Mouse (Mus musculus) liver, adult 2 months (tissue): Measurements from ENCODE around the gene Gchfr. TPM values are rescaled to one million over a fixed set of nuclear protein-coding genes. Genes with fewer than 3 reads are reported as not detected.

Source experiments
- DNase-seq: peaks from one replicate; pipeline ENCODE4 v3.0.0-alpha.2; 2011; ENCODE audit warnings: low read depth, low spot score; ENCODE audit errors: extremely low read depth
- H3K27ac ChIP-seq: fragments of 200-500 bp; replicated peaks from 2 replicates; pipeline ENCODE4 v1.5.1; 2012; ENCODE audit warnings: low read depth, mild to moderate bottlenecking, control low read depth, inconsistent platforms, low read length; ENCODE audit not compliant: insufficient read depth
- H3K27me3 ChIP-seq: fragments of 200-500 bp; 2 replicates; pipeline ENCODE4 v1.6.1; 2012; ENCODE audit warnings: mild to moderate bottlenecking, moderate library complexity, low read length, inconsistent platforms; ENCODE audit not compliant: control insufficient read depth, insufficient read depth
- H3K36me3 ChIP-seq: fragments of 200-500 bp; 2 replicates; pipeline ENCODE4 v1.6.1; 2012; ENCODE audit warnings: low read length, inconsistent platforms; ENCODE audit not compliant: control insufficient read depth, insufficient read depth
- H3K4me1 ChIP-seq: fragments of 200-500 bp; 2 replicates; pipeline ENCODE4 v1.6.1; 2011; ENCODE audit warnings: low read length; ENCODE audit not compliant: control insufficient read depth, insufficient read depth
- H3K4me3 ChIP-seq: fragments of 200-500 bp; 2 replicates; pipeline ENCODE4 v1.5.1; 2011; ENCODE audit warnings: low read depth, mild to moderate bottlenecking, control low read depth, low read length, moderate library complexity; ENCODE audit not compliant: insufficient read depth
- H3K79me2 ChIP-seq: fragments of 200-500 bp; 2 replicates; pipeline ENCODE4 v1.6.1; 2012; ENCODE audit warnings: inconsistent platforms, mild to moderate bottlenecking, low read length, moderate library complexity; ENCODE audit not compliant: control insufficient read depth, insufficient read depth
- H3K9ac ChIP-seq: fragments of 200-500 bp; 2 replicates; pipeline ENCODE4 v1.6.1; 2012; ENCODE audit warnings: low read depth, mild to moderate bottlenecking, control low read depth, inconsistent platforms, low read length
- CTCF ChIP-seq: fragments of 200-500 bp; IDR thresholded peaks from 2 replicates; pipeline ENCODE4 v1.5.1; 2011; ENCODE audit warnings: low read depth, low read length, control low read depth
- POLR2A ChIP-seq: fragments of 200-500 bp; IDR thresholded peaks from 2 replicates; pipeline ENCODE4 v1.6.1; 2011; ENCODE audit warnings: low read length, control low read depth; ENCODE audit not compliant: insufficient read depth; ENCODE audit errors: extremely low read depth
- WGBS: fragments of 180-500 bp; shearing (Covaris S2); methylation state at CpG from one replicate; pipeline ENCODE4 v1.1.7; 2018; 5-methylcytosine and 5-hydroxymethylcytosine counted together
- polyA plus RNA-seq: library from polyadenylated mRNA; depleted of rRNA; stranded (reverse); fragments of >200 nt; gene quantifications from 2 replicates; pipeline ENCODE4 v1.2.3, GENCODE M21; 2012
- total RNA-seq: library from RNA; depleted of rRNA; stranded (reverse); fragments of >200 nt; gene quantifications from 2 replicates; pipeline ENCODE4 v1.2.3, GENCODE M21; 2014

Gene Gchfr
- total and polyA plus RNA-seq, 2 experiments: 275 to 597 TPM

DNA sequence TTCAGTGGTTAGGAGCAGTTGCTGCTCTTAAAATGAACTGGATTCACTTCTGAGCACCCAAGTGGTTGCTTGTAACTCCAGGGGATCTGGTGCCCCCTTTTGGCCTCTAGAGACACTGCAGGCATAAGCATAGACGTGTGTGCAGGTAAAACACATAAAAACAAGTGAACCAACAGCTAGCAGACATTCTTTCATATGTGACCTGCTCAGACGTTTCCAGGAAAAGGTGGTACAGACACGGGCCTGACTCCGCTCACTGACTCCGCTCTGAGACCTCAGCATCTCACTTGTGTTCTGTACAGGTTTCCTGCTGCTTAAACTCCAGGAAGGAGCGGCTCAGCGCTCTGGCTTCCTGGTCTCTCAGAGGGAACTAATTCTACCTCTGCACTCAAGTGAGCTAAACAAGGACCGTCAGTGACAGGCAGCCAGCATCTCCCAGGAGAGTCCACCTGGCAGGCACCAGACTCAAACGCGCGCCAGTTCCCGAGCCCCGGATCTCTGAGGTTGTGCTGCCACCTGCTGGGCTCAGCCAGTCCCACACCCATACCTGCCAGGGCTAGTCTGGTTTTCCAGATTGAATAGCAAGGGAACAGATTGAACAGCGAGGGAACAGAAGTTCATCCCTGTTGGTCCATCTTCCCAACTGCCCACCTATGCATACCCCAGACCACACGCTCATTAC is 21.6 kb downstream of the Gchfr start:
- TF ChIP-seq POLR2A: no peak
- TF ChIP-seq CTCF: peak; percentile 96
- Histone ChIP-seq H3K36me3 (no peaks in the 10 kb centered on the region), H3K9ac (no peak overlapping the region), H3K27ac (no peak overlapping the region), H3K4me3 (peak overlapping the region; percentile 0; the same call in 1 of the 2 replicates), H3K79me2 (no peaks in the 10 kb centered on the region), H3K27me3 (no peaks in the 10 kb centered on the region), H3K4me1 (0 out of 2 replicates have a peak, but pooled peaks cover 3% of the 10 kb centered on the region)
- DNase-seq: peak; percentile 61
- 8% methylated on average over 15 of the region's 15 CpGs for WGBS

DNA sequence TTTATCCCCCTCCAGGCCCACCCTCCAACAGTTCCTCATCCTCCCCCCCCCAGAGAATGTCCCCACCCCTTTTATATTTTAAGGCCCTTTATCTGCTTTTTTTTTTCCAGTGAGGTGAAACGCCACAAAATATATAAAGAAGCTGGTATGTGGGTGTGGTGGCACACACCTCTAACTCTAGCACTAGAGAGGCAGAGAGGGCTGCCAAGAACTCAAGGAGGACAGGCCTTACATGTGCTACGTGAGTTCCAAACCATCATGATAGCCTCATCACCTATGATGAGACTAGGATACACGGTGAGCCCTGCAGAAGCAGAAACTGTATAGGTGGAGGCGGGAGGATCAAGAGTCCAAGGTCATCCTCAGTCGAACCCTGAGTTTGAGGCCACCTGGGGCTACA is 23.4 kb downstream of the Gchfr start:
- TF ChIP-seq POLR2A: no peak
- TF ChIP-seq CTCF: no peak

DNA sequence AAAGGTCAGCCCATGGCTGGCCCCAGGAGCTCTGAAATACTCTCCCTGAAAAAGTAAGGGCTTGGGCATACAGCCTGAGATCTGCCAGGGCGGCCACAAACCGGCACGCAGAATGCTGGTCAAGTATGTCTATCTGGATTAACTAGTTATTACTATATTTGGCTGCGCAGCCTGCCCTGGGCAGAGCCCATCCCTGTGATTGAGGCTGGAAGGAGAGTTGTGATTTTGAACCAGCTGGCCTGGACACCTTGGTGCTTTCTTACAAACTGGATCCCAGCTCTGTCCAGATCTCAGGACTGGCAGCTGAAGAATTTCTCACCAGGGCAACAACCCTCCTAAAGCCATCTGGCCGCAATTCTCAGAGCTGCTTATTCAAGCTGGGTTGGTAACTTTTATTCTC is 26.6 kb downstream of the Gchfr start:
- Histone ChIP-seq H3K27me3 (no peaks in the 10 kb centered on the region), H3K4me3 (no peak overlapping the region), H3K4me1 (peaks cover 1% of the 10 kb centered on the region; the same call in 1 of the 2 replicates), H3K27ac (no peak overlapping the region), H3K79me2 (0 out of 2 replicates have a peak, but pooled peaks cover 5% of the 10 kb centered on the region), H3K9ac (no peak overlapping the region), H3K36me3 (no peaks in the 10 kb centered on the region)
- 94% methylated on average over 5 of the region's 5 CpGs for WGBS
- TF ChIP-seq POLR2A (no peak), CTCF (no peak)
- no peak for DNase-seq

More for the DNA sequence above, 23.4 kb downstream of the Gchfr start:
- H3K4me1 ChIP-seq: 0 out of 2 replicates have a peak, but pooled peaks cover 3% of the 10 kb centered on the region
- H3K4me3 ChIP-seq: no peak overlapping the region
- H3K27ac ChIP-seq: no peak overlapping the region
- no peak for DNase-seq
- H3K79me2 ChIP-seq: 0 out of 2 replicates have a peak, but pooled peaks cover 3% of the 10 kb centered on the region
- H3K36me3 ChIP-seq: no peaks in the 10 kb centered on the region
- H3K27me3 ChIP-seq: no peaks in the 10 kb centered on the region
- 71% methylated on average over 5 of the region's 5 CpGs for WGBS
- H3K9ac ChIP-seq: no peak overlapping the region

DNA sequence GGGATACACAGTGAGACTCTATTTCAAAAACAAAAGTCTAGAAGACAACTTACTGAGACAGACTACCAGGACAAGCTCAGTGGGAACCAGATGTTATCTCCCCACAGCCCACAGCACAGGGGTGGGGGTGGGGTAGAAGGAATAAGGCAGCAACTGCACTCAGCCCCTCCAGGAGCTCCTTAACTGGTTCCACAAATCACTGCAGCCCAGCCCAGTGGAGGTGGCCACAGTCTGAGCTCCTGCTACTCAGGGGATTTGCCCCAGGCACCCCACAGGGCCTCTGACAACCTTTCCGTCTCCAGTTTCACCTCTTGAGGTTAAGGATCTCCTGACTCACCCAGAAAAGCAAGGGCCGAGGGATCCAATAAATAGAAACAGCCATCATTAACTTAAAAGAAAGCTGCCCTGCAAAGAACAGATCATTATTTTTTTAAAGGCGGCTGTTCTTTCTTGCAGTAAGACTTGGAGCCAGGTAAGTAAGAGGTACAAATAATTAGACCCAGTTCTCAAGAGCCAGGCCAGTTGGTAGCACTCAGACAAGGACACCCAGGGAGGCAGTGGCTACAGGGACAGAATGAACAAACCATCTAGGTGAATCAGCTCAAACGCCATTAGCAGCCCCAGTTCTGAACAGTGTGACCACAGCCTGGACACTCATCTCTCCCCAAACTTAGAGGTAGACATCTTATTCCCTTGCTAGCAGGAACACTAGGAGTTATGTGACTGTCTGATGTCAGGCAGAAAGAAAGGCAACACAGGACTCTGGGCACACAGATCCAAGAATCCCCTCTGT is 28.9 kb downstream of the Gchfr start:
- Histone ChIP-seq H3K79me2 (peaks cover 5% of the 10 kb centered on the region; the same call in 1 of the 2 replicates), H3K27ac (no peak overlapping the region), H3K4me1 (no peaks in the 10 kb centered on the region; the same call in 1 of the 2 replicates), H3K27me3 (no peaks in the 10 kb centered on the region), H3K4me3 (no peak overlapping the region), H3K9ac (no peak overlapping the region), H3K36me3 (no peaks in the 10 kb centered on the region)
- no peak for TF ChIP-seq CTCF
- TF ChIP-seq POLR2A: no peak
- 94% methylated on average over 4 of the region's 4 CpGs for WGBS
- no peak for DNase-seq

DNA sequence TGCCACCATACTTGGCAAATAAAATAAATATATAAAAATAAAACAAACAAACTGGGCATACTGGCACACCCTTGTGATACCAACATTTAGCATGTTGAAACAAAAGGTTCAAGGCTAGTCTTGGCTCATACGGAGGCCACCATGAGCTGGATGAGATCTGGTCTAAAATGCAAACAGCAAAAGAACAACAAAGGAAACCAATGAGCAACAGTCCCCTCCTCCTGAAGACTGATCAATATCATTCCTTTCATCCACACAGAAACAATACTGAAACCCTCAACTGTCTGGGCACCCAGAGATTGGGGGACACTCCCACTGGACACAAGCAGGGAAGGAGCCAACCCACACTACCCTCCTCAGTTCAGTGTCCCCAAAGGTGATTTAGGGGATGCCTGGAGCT is 29.9 kb downstream of the Gchfr start:
- H3K27ac ChIP-seq: no peak overlapping the region

More for the DNA sequence above, 29.9 kb downstream of the Gchfr start:
- Histone ChIP-seq H3K4me1 (no peaks in the 10 kb centered on the region; the same call in 1 of the 2 replicates), H3K27me3 (no peaks in the 10 kb centered on the region), H3K36me3 (no peaks in the 10 kb centered on the region), H3K4me3 (no peak overlapping the region), H3K79me2 (peaks cover 5% of the 10 kb centered on the region; the same call in 1 of the 2 replicates), H3K9ac (no peak overlapping the region)
- no peak for DNase-seq
- WGBS: 21% methylated on average over 1 of the region's 1 CpGs
- TF ChIP-seq POLR2A: no peak
